Mouse (Mus musculus) gastrocnemius, postnatal 4 days (tissue): ENCODE results near the gene Capn2. TPM values are rescaled to one million over a fixed set of nuclear protein-coding genes. Genes with fewer than 3 reads are reported as not detected.

Experiments
- DNase-seq, 2 experiments: peaks; one replicate each; pipeline ENCODE4 v3.0.0; 2021 to 2022; ENCODE audit warnings: low spot score in 2 of 2, mixed read lengths in 2 of 2
- total RNA-seq, 2 experiments: library from RNA; stranded (reverse); gene quantifications; 2 replicates each; pipeline ENCODE4 v1.2.3; 2021

The Capn2 gene
- total RNA-seq, 2 experiments from 2014 or later, result 103 to 106 TPM

- DNase-seq, result no peak
Measured at GRCm38 (mm10) chr1:182527261-182527766, 9.9 kb upstream of the Capn2 start.

- DNase-seq, result no peak
Measured at GRCm38 (mm10) chr1:182525601-182526000, 8.2 kb upstream of the Capn2 start.

- DNase-seq, result no peak
Measured at GRCm38 (mm10) chr1:182523692-182524091, 6.3 kb upstream of the Capn2 start.

GRCm38 (mm10) chr1:182522961-182523360 is 5.6 kb upstream of the Capn2 start:
- no peak for DNase-seq

GRCm38 (mm10) chr1:182520938-182521500 is 3.6 kb upstream of the Capn2 start:
- no peak for DNase-seq

- peak; percentile 58 to 88 for DNase-seq
Measured at GRCm38 (mm10) chr1:182520091-182520937, 2.9 kb upstream of the Capn2 start.

- DNase-seq, result no peak
Measured at GRCm38 (mm10) chr1:182519341-182519740, 1.9 kb upstream of the Capn2 start.

GRCm38 (mm10) chr1:182518811-182519210 is 1.4 kb upstream of the Capn2 start:
- DNase-seq, result no peak

GRCm38 (mm10) chr1:182518143-182518680 is 804 bp upstream of the Capn2 start:
- no peak for DNase-seq

GRCm38 (mm10) chr1:182517677-182518011 is 236 bp upstream of the Capn2 start:
- DNase-seq, result no peak

GRCm38 (mm10) chr1:182514803-182515590 is 2.4 kb downstream of the Capn2 start:
- no peak for DNase-seq

- DNase-seq, result no peak
Measured at GRCm38 (mm10) chr1:182513714-182514113, 3.7 kb downstream of the Capn2 start.

GRCm38 (mm10) chr1:182512901-182513410 is 4.5 kb downstream of the Capn2 start:
- DNase-seq, result no peak

- no peak for DNase-seq
Measured at GRCm38 (mm10) chr1:182511778-182512177, 5.6 kb downstream of the Capn2 start.

- DNase-seq, result no peak
Measured at GRCm38 (mm10) chr1:182511073-182511472, 6.3 kb downstream of the Capn2 start.

GRCm38 (mm10) chr1:182509110-182509797 is 8.2 kb downstream of the Capn2 start:
- no peak for DNase-seq

GRCm38 (mm10) chr1:182506229-182506986 is 11.0 kb downstream of the Capn2 start:
- peak in 1 of 2 experiments; percentile 60 for DNase-seq

GRCm38 (mm10) chr1:182505291-182505690 is 12.1 kb downstream of the Capn2 start:
- DNase-seq, result no peak

GRCm38 (mm10) chr1:182504223-182504622 is 13.2 kb downstream of the Capn2 start:
- DNase-seq, result peak; percentile 42 to 77
